ENCODE assay signal across 9 mouse cellular contexts in the genomic region with DNA sequence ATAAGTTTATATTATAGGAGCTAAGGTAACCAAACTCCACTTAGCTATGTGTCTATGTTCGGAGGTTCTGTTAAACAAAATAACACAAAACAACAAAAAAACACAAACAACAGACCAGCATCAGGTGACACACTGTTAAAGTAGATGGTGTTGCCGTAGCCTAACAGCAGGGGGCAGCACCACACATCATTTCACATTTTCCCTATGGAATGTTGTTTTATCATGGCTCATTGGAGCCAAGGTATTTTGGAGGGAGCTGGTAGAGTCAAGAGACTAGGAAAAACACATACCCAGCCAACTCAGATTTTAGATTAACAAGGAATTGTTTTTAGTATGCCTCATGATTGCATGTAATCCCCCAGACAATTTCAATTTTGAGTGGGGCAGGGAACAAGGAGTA. TPM values are rescaled to one million over a fixed set of nuclear protein-coding genes. Genes with fewer than 3 reads are reported as not detected.
A peak's percentile ranks its signal among the peaks of the same experiment; 100 is the strongest.
DNase-seq lines count a peak whose midpoint lies in the region; ATAC-seq and TF ChIP-seq lines count a peak whose summit lies in the region.
"Had no signal": no experiment of that assay in that cellular context is flagged by ENCODE, and none has a peak within 500 bp of the region (broad histone marks: within the 10 kb centered on the region; RNA-seq: fewer than 3 reads in every experiment).

No protein-coding gene starts in this region.

- WGBS in neural tube, embryonic 15.5 days: 18% methylated on average over 2 of the region's 2 CpGs
- 24% methylated on average over 2 of the region's 2 CpGs for WGBS in hindbrain, postnatal 0 days
- WGBS in midbrain, embryonic 14.5 days: 18% methylated on average over 2 of the region's 2 CpGs

- no peak for ATAC-seq in neural tube, embryonic 15.5 days (ENCODE audit: low FRiP score)
- ATAC-seq in erythroid progenitor cell, adult 5-6 weeks (replicated peaks; ENCODE audit: low FRiP score, poor library complexity, severe bottlenecking): peak; percentile 75
- ATAC-seq in hindbrain, postnatal 0 days: peak; percentile 56; the same call in 1 of the 2 replicates
- ATAC-seq in midbrain, embryonic 14.5 days (ENCODE audit: low FRiP score, low TSS enrichment): no peak

- no peak overlapping the region for H3K4me2 ChIP-seq in neural tube, embryonic 15.5 days
- H3K4me2 ChIP-seq in hindbrain, postnatal 0 days (ENCODE audit: low read depth, low read length): no peak overlapping the region
- no peak overlapping the region for H3K4me2 ChIP-seq in midbrain, embryonic 14.5 days (ENCODE audit: low read length)
- H3K4me2 ChIP-seq: embryonic facial prominence, embryonic 12.5 days had no signal

- peak; percentile 85 for TF ChIP-seq CTCF in hindbrain, postnatal 0 days (IDR thresholded peaks at IDR 0.05; ENCODE audit: low read depth)

- H3K9me3 ChIP-seq in neural tube, embryonic 15.5 days (replicated peaks): no peaks in the 10 kb centered on the region
- H3K9me3 ChIP-seq in hindbrain, postnatal 0 days (ENCODE audit: low read length): no peaks in the 10 kb centered on the region
- no peaks in the 10 kb centered on the region for H3K9me3 ChIP-seq in midbrain, embryonic 14.5 days (ENCODE audit: control insufficient read depth, low read length)
- H3K9me3 ChIP-seq: embryonic facial prominence, embryonic 12.5 days had no signal

- H3K36me3 ChIP-seq in neural tube, embryonic 15.5 days: no peaks in the 10 kb centered on the region
- H3K36me3 ChIP-seq in hindbrain, postnatal 0 days (ENCODE audit: insufficient read depth, low read length): no peaks in the 10 kb centered on the region
- no peaks in the 10 kb centered on the region for H3K36me3 ChIP-seq in midbrain, embryonic 14.5 days (ENCODE audit: control insufficient read depth, insufficient read depth, low read length)
- H3K36me3 ChIP-seq: embryonic facial prominence, embryonic 12.5 days had no signal

- no peak overlapping the region for H3K9ac ChIP-seq in neural tube, embryonic 15.5 days (replicated peaks)
- no peak overlapping the region for H3K9ac ChIP-seq in hindbrain, postnatal 0 days (replicated peaks; ENCODE audit: low read length)
- no peak overlapping the region for H3K9ac ChIP-seq in midbrain, embryonic 14.5 days (replicated peaks; ENCODE audit: low read length)
- H3K9ac ChIP-seq: embryonic facial prominence, embryonic 12.5 days had no signal

- no peak overlapping the region for H3K27ac ChIP-seq in neural tube, embryonic 15.5 days (replicated peaks)
- H3K27ac ChIP-seq in hindbrain, postnatal 0 days: no peak overlapping the region
- no peak overlapping the region for H3K27ac ChIP-seq in midbrain, embryonic 14.5 days (replicated peaks; ENCODE audit: low read depth, low read length)
- H3K27ac ChIP-seq: embryonic facial prominence, embryonic 12.5 days had no signal

- H3K4me1 ChIP-seq in neural tube, embryonic 15.5 days: no peaks in the 10 kb centered on the region
- H3K4me1 ChIP-seq in hindbrain, postnatal 0 days (ENCODE audit: insufficient read depth, low read length): no peaks in the 10 kb centered on the region
- no peaks in the 10 kb centered on the region for H3K4me1 ChIP-seq in midbrain, embryonic 14.5 days (ENCODE audit: control insufficient read depth, insufficient read depth, low read length)
- H3K4me1 ChIP-seq: embryonic facial prominence, embryonic 12.5 days had no signal

- DNase-seq in neural tube, embryonic 10.5 days (ENCODE audit: extremely low spot score, low spot score): peak; percentile 73
- peak; percentile 63 for DNase-seq in brain, adult 2 months (ENCODE audit: low read depth, low spot score)
- peak; percentile 71 for DNase-seq in hindbrain, postnatal 0 days (ENCODE audit: low spot score)
- peak; percentile 29 to 47 for DNase-seq in layer of hippocampus, postnatal 36 days
- DNase-seq in midbrain, embryonic 14.5 days: peak; percentile 75
- DNase-seq in urinary bladder, postnatal 36 days (ENCODE audit: low spot score in 2 of 2): peak; percentile 24 to 45

- no peaks in the 10 kb centered on the region for H3K27me3 ChIP-seq in neural tube, embryonic 15.5 days (replicated peaks)
- H3K27me3 ChIP-seq in hindbrain, postnatal 0 days (ENCODE audit: insufficient read depth, low read length): no peaks in the 10 kb centered on the region
- H3K27me3 ChIP-seq in midbrain, embryonic 14.5 days (ENCODE audit: control insufficient read depth, insufficient read depth, low read length): no peaks in the 10 kb centered on the region
- H3K27me3 ChIP-seq: embryonic facial prominence, embryonic 12.5 days had no signal

- no peak overlapping the region for H3K4me3 ChIP-seq in neural tube, embryonic 15.5 days (replicated peaks)
- no peak overlapping the region for H3K4me3 ChIP-seq in hindbrain, postnatal 0 days (ENCODE audit: low read length)
- H3K4me3 ChIP-seq in midbrain, embryonic 14.5 days (replicated peaks; ENCODE audit: low read depth, low read length): no peak overlapping the region
- H3K4me3 ChIP-seq: embryonic facial prominence, embryonic 12.5 days had no signal

RNA-seq across cellular contexts. Expression of a gene that starts 3.3 kb away (rescaled TPM):
- polyA plus RNA-seq in neural tube, embryonic 15.5 days (2015; fragmentation: Nextera tagmentation; extraction: Ambion mirVana): not detected in 2 replicates
- total RNA-seq in erythroid progenitor cell, adult 5-6 weeks (2015; ENCODE audit: low replicate concordance): not detected in 2 replicates
- not detected in 2 replicates for total RNA-seq in erythroid progenitor cell, adult 5-6 weeks (2017; ENCODE audit: low replicate concordance)
- not detected in 2 replicates for total RNA-seq in hindbrain, postnatal 0 days (2014; rRNA removed)
- not detected in 2 replicates for polyA plus RNA-seq in hindbrain, postnatal 0 days (2015; fragmentation: Nextera tagmentation; extraction: Ambion mirVana)
- not detected for total RNA-seq in layer of hippocampus, postnatal 36 days (2021)
- not detected in 2 replicates for polyA plus RNA-seq in midbrain, embryonic 14.5 days (2014; fragmentation: Nextera tagmentation; extraction: Ambion mirVana)
- polyA plus RNA-seq: embryonic facial prominence, embryonic 12.5 days had no signal

RNA-seq across cellular contexts. Expression of a gene that starts 48.7 kb away (rescaled TPM):
- polyA plus RNA-seq in neural tube, embryonic 15.5 days (2015; fragmentation: Nextera tagmentation; extraction: Ambion mirVana): 0.79 and 0.97 TPM in 2 replicates
- not detected in 2 replicates for total RNA-seq in erythroid progenitor cell, adult 5-6 weeks (2015; ENCODE audit: low replicate concordance)
- total RNA-seq in erythroid progenitor cell, adult 5-6 weeks (2017; ENCODE audit: low replicate concordance): not detected in 2 replicates
- 1.2 and 1.5 TPM in 2 replicates for total RNA-seq in hindbrain, postnatal 0 days (2014; rRNA removed)
- 1.4 and 1.7 TPM in 2 replicates for polyA plus RNA-seq in hindbrain, postnatal 0 days (2015; fragmentation: Nextera tagmentation; extraction: Ambion mirVana)
- total RNA-seq in layer of hippocampus, postnatal 36 days (2021): not detected
- 0.82 and 1.1 TPM in 2 replicates for polyA plus RNA-seq in midbrain, embryonic 14.5 days (2014; fragmentation: Nextera tagmentation; extraction: Ambion mirVana)

RNA-seq across cellular contexts. Expression of a gene that starts 49.7 kb away (rescaled TPM):
- polyA plus RNA-seq in neural tube, embryonic 15.5 days (2015; fragmentation: Nextera tagmentation; extraction: Ambion mirVana): not detected in 2 replicates
- total RNA-seq in erythroid progenitor cell, adult 5-6 weeks (2015; ENCODE audit: low replicate concordance): 0.42 TPM in 1 of 2 replicates, not detected in the other
- not detected in 2 replicates for total RNA-seq in erythroid progenitor cell, adult 5-6 weeks (2017; ENCODE audit: low replicate concordance)
- total RNA-seq in hindbrain, postnatal 0 days (2014; rRNA removed): 0.32 and 0.37 TPM in 2 replicates
- 0.10 TPM in 1 of 2 replicates, not detected in the other for polyA plus RNA-seq in hindbrain, postnatal 0 days (2015; fragmentation: Nextera tagmentation; extraction: Ambion mirVana)
- not detected for total RNA-seq in layer of hippocampus, postnatal 36 days (2021)
- polyA plus RNA-seq in midbrain, embryonic 14.5 days (2014; fragmentation: Nextera tagmentation; extraction: Ambion mirVana): 0.19 TPM in 1 of 2 replicates, not detected in the other
- polyA plus RNA-seq: embryonic facial prominence, embryonic 12.5 days had no signal

RNA-seq across cellular contexts. Expression of a gene that starts 52.0 kb away (rescaled TPM):
- polyA plus RNA-seq in neural tube, embryonic 15.5 days (2015; fragmentation: Nextera tagmentation; extraction: Ambion mirVana): not detected in 2 replicates
- total RNA-seq in erythroid progenitor cell, adult 5-6 weeks (2015; ENCODE audit: low replicate concordance): not detected in 2 replicates
- not detected in 2 replicates for total RNA-seq in erythroid progenitor cell, adult 5-6 weeks (2017; ENCODE audit: low replicate concordance)
- total RNA-seq in hindbrain, postnatal 0 days (2014; rRNA removed): 0.37 TPM in 1 of 2 replicates, not detected in the other
- not detected in 2 replicates for polyA plus RNA-seq in hindbrain, postnatal 0 days (2015; fragmentation: Nextera tagmentation; extraction: Ambion mirVana)
- total RNA-seq in layer of hippocampus, postnatal 36 days (2021): not detected
- polyA plus RNA-seq in midbrain, embryonic 14.5 days (2014; fragmentation: Nextera tagmentation; extraction: Ambion mirVana): not detected in 2 replicates
- polyA plus RNA-seq: embryonic facial prominence, embryonic 12.5 days had no signal

Comparison
In these comparisons a context has a peak if more than half of its experiments do, and no peak if none do; other contexts are left out.
1. ATAC-seq: peak in erythroid progenitor cell, adult 5-6 weeks (single experiment) and hindbrain, postnatal 0 days (single experiment); none in neural tube, embryonic 15.5 days (single experiment) and midbrain, embryonic 14.5 days (single experiment).
2. Peak in every context shown above with its lines, with median percentiles within 50 percentile points of each other: DNase-seq.